Comparison of ENCODE assay signal across 9 mouse cellular contexts in genomic region chr8:122712411-122713156, GRCm38 (mm10). TPM values are rescaled to one million over a fixed set of nuclear protein-coding genes. Genes with fewer than 3 reads are reported as not detected.
DNase-seq lines count a peak whose midpoint lies in the region; ATAC-seq and TF ChIP-seq lines count a peak whose summit lies in the region.
"Had no signal": no experiment of that assay in that cellular context is flagged by ENCODE, and none has a peak within 500 bp of the region (broad histone marks: within the 10 kb centered on the region; RNA-seq: fewer than 3 reads in every experiment).

No protein-coding gene starts in this region.

- no peaks in the 10 kb centered on the region for H3K9me3 ChIP-seq in hindbrain, embryonic 13.5 days
- no peaks in the 10 kb centered on the region for H3K9me3 ChIP-seq in hindbrain, embryonic 11.5 days (ENCODE audit: control insufficient read depth, low read length)
- H3K9me3 ChIP-seq: lung, embryonic 15.5 days had no signal

- no peak overlapping the region for H3K4me2 ChIP-seq in hindbrain, embryonic 13.5 days
- no peak overlapping the region for H3K4me2 ChIP-seq in hindbrain, embryonic 11.5 days (replicated peaks; ENCODE audit: low read depth, low read length)
- H3K4me2 ChIP-seq: lung, embryonic 15.5 days had no signal

- no peak for ATAC-seq in hindbrain, embryonic 13.5 days (ENCODE audit: low FRiP score)
- no peak for ATAC-seq in hindbrain, embryonic 11.5 days (ENCODE audit: low FRiP score)
- ATAC-seq in erythroblast, adult 5-6 weeks (replicated peaks; ENCODE audit: low FRiP score, poor library complexity, severe bottlenecking): peak; percentile 1; the same call in 1 of the 2 replicates
- ATAC-seq in monocyte, adult 5-6 weeks (replicated peaks; ENCODE audit: insufficient number of reproducible peaks, low FRiP score, low TSS enrichment, poor library complexity, severe bottlenecking): no peak

- WGBS in hindbrain, embryonic 13.5 days: 75% methylated on average over 12 of the region's 12 CpGs
- WGBS in hindbrain, embryonic 11.5 days: 80% methylated on average over 12 of the region's 12 CpGs
- 33% methylated on average over 12 of the region's 12 CpGs for WGBS in bone marrow, adult 2 months

- DNase-seq in hindbrain, embryonic 11.5 days (ENCODE audit: low spot score): no peak
- DNase-seq in thymus, adult 18-20 months: peak; percentile 79 to 87
- no peak for DNase-seq in right cerebral cortex, postnatal 14 days

- TF ChIP-seq CTCF in bone marrow, adult 2 months (IDR thresholded peaks at IDR 0.05; ENCODE audit: control insufficient read depth, insufficient read depth, low read length): no peak

- H3K9ac ChIP-seq in hindbrain, embryonic 13.5 days: no peak overlapping the region
- H3K9ac ChIP-seq in hindbrain, embryonic 11.5 days (ENCODE audit: low read depth, low read length): no peak overlapping the region
- H3K9ac ChIP-seq: lung, embryonic 15.5 days had no signal

- peaks cover 7% of the 10 kb centered on the region; the same call in 1 of the 2 replicates for H3K27me3 ChIP-seq in hindbrain, embryonic 13.5 days
- H3K27me3 ChIP-seq in hindbrain, embryonic 11.5 days (ENCODE audit: control insufficient read depth, insufficient read depth, low read length): 0 out of 2 replicates have a peak, but pooled peaks cover 2% of the 10 kb centered on the region

- peaks cover 35% of the 10 kb centered on the region for H3K4me1 ChIP-seq in hindbrain, embryonic 13.5 days (replicated peaks)
- H3K4me1 ChIP-seq in hindbrain, embryonic 11.5 days (replicated peaks; ENCODE audit: control insufficient read depth, insufficient read depth, low read length): 0 out of 2 replicates have a peak, but pooled peaks cover 2% of the 10 kb centered on the region
- H3K4me1 ChIP-seq in bone marrow, adult 2 months (ENCODE audit: control insufficient read depth, insufficient read depth, low read length): peaks cover 17% of the 10 kb centered on the region

- no peak overlapping the region for H3K4me3 ChIP-seq in hindbrain, embryonic 13.5 days
- no peak overlapping the region for H3K4me3 ChIP-seq in hindbrain, embryonic 11.5 days (ENCODE audit: low read depth, low read length)
- no peak overlapping the region for H3K4me3 ChIP-seq in bone marrow, adult 2 months (replicated peaks; ENCODE audit: control insufficient read depth, low read depth, low read length)
- H3K4me3 ChIP-seq: left cerebral cortex, adult 2 months; lung, embryonic 15.5 days had no signal

- TF ChIP-seq POLR2A in bone marrow, adult 2 months (IDR thresholded peaks at IDR 0.05; ENCODE audit: borderline replicate concordance, control insufficient read depth, low read depth, low read length): no peak

- H3K27ac ChIP-seq in hindbrain, embryonic 13.5 days: peak overlapping the region; percentile 18; the same call in 1 of the 2 replicates
- H3K27ac ChIP-seq in hindbrain, embryonic 11.5 days (ENCODE audit: low read depth, low read length): no peak overlapping the region
- peak overlapping the region; percentile 4 for H3K27ac ChIP-seq in bone marrow, adult 2 months (ENCODE audit: control insufficient read depth, insufficient read depth, low read depth, low read length, poor library complexity)
- H3K27ac ChIP-seq: left cerebral cortex, adult 2 months; lung, embryonic 15.5 days had no signal

- H3K36me3 ChIP-seq in hindbrain, embryonic 13.5 days: no peaks in the 10 kb centered on the region
- H3K36me3 ChIP-seq in hindbrain, embryonic 11.5 days (ENCODE audit: control insufficient read depth, insufficient read depth, low read length): no peaks in the 10 kb centered on the region
- H3K36me3 ChIP-seq: lung, embryonic 15.5 days had no signal

RNA-seq across cellular contexts. Expression of gene Cbfa2t3, which starts 13.7 kb away (rescaled TPM):
- 27.2 and 30.2 TPM in 2 replicates for polyA plus RNA-seq in hindbrain, embryonic 13.5 days (2015; fragmentation: Nextera tagmentation; extraction: Ambion mirVana)
- 7.3 and 8.9 TPM in 2 replicates for polyA plus RNA-seq in hindbrain, embryonic 11.5 days (2014; fragmentation: Nextera tagmentation; extraction: Ambion mirVana)
- 16.3 and 58.8 TPM in 2 replicates for polyA plus RNA-seq in bone marrow, adult 2 months (2011; ENCODE audit: insufficient read depth, insufficient read length, low replicate concordance, missing spikeins)
- total RNA-seq in erythroblast, adult 5-6 weeks (2015; ENCODE audit: low replicate concordance): 10.9 and 13.1 TPM in 2 replicates
- 10.9 and 13.8 TPM in 2 replicates for total RNA-seq in erythroblast, adult 5-6 weeks (2017; ENCODE audit: low replicate concordance)
- total RNA-seq in monocyte, adult 5-6 weeks (2017): 21.2 to 48.6 TPM (median 32.6 TPM) in 3 replicates

Comparison
In these comparisons a context has a peak if more than half of its experiments do, and no peak if none do; other contexts are left out.
1. DNase-seq: peak in thymus, adult 18-20 months (2 of 2); none in hindbrain, embryonic 11.5 days (single experiment) and right cerebral cortex, postnatal 14 days (single experiment).